Mouse (Mus musculus): Measurements from ENCODE around the gene Bmp5.

- TF ChIP-seq CTCF (IDR thresholded peaks at IDR 0.05; ENCODE audit: borderline replicate concordance, extremely low read depth, insufficient read depth, insufficient read length) (no peak), POLR2A (IDR thresholded peaks at IDR 0.05; ENCODE audit: borderline replicate concordance, extremely low read depth, insufficient read depth, insufficient read length, poor library complexity, severe bottlenecking) (no peak)
Measured at GRCm38 (mm10) chr9:75896918-75897317, 121.8 kb downstream of the Bmp5 start.

Data from brain, embryonic 14.5 days (tissue).